In the genomic region with DNA sequence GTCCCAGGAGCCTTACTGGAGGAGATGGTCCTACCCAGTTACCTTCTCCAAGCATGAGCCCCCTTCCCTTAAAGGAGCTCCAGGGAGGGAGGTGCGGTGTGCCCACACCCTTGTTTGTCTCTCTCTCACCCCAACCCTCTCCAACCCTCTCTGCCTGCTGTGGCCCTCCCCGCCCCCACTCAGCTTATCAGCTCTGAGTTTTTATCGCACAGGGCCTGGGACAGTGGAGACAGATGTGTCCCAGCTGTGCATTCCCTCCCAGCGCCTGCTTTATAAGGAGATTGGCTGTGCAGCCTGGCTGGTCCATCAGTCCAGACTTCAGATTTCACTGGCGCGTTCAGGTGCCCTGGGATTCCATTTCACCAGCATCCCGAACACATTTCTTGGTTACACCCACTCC, we compare ENCODE assay signal across 9 mouse cellular contexts.
DNase-seq lines count a peak whose midpoint lies in the region; ATAC-seq and TF ChIP-seq lines count a peak whose summit lies in the region.
"Had no signal": no experiment of that assay in that cellular context is flagged by ENCODE, and none has a peak within 500 bp of the region (broad histone marks: within the 10 kb centered on the region; RNA-seq: fewer than 3 reads in every experiment).

No protein-coding gene starts in this region.

- peak overlapping the region; percentile 53 for H3K4me2 ChIP-seq in liver, embryonic 14.5 days (ENCODE audit: low read depth)

- H3K9ac ChIP-seq in liver, embryonic 14.5 days (replicated peaks), result no peak overlapping the region

- no peaks in the 10 kb centered on the region for H3K9me3 ChIP-seq in liver, embryonic 14.5 days (ENCODE audit: control insufficient read depth, low read length)

- TF ChIP-seq EP300 in liver, embryonic 14.5 days (IDR thresholded peaks at IDR 0.05; ENCODE audit: low read depth), result peak; percentile 82

- TF ChIP-seq CTCF in liver, embryonic 14.5 days (IDR thresholded peaks at IDR 0.05; ENCODE audit: low read depth), result no peak

- H3K27me3 ChIP-seq in liver, embryonic 14.5 days (ENCODE audit: control insufficient read depth, insufficient read depth, low read length), result no peaks in the 10 kb centered on the region

- peak overlapping the region; percentile 11 for H3K27ac ChIP-seq in liver, embryonic 14.5 days

- no peak for ATAC-seq in CD4-positive, CD25-positive, alpha-beta regulatory T cell, adult 4 months
- peak; percentile 87 for ATAC-seq in liver, embryonic 14.5 days (ENCODE audit: insufficient read depth)
- ATAC-seq: inflammation-experienced regulatory T-cells, adult 6 months had no signal

- peak; percentile 34 for DNase-seq in CD4-positive, CD25-positive, alpha-beta regulatory T cell, adult 2 months (ENCODE audit: low read depth, low spot score)
- peak; percentile 47 for DNase-seq in urinary bladder, postnatal 36 days (ENCODE audit: low spot score in 2 of 2)
- no peak for DNase-seq in urinary bladder, adult 2 months (ENCODE audit: low spot score)
- DNase-seq in liver, embryonic 14.5 days (ENCODE audit: low read depth in 3 of 3, low spot score in 3 of 3), result peak in 2 of 3 experiments; percentile 57 to 62
- peak; percentile 63 for DNase-seq in testis, postnatal 10 days (ENCODE audit: low spot score)
- DNase-seq in adrenal gland, postnatal 25 days, result no peak
- DNase-seq in adrenal gland, adult 8-10 months, result no peak

- peaks cover 25 to 34% of the 10 kb centered on the region in 2 experiments for H3K4me1 ChIP-seq in liver, embryonic 14.5 days (replicated peaks; ENCODE audit: control insufficient read depth in 2 of 2, insufficient read depth in 2 of 2, low read length in 1 of 2)

- H3K4me3 ChIP-seq in liver, embryonic 14.5 days (ENCODE audit: insufficient read depth in 1 of 2, low read depth in 2 of 2, low read length in 2 of 2), result no peak overlapping the region

- WGBS in liver, embryonic 14.5 days (ENCODE audit: insufficient replicate concordance), result 17% methylated on average over 7 of the region's 7 CpGs

- H3K36me3 ChIP-seq in liver, embryonic 14.5 days (replicated peaks; ENCODE audit: control insufficient read depth, insufficient read depth, low read depth), result no peaks in the 10 kb centered on the region

Comparison
In these comparisons a context has a peak if more than half of its experiments do, and no peak if none do; other contexts are left out.
1. DNase-seq: peak in CD4-positive, CD25-positive, alpha-beta regulatory T cell, adult 2 months (single experiment), urinary bladder, postnatal 36 days (2 of 2), liver, embryonic 14.5 days (2 of 3) and testis, postnatal 10 days (single experiment); none in urinary bladder, adult 2 months (single experiment), adrenal gland, postnatal 25 days (single experiment) and adrenal gland, adult 8-10 months (single experiment).